Comparison of ENCODE assay signal across 14 mouse cellular contexts in the genomic region with DNA sequence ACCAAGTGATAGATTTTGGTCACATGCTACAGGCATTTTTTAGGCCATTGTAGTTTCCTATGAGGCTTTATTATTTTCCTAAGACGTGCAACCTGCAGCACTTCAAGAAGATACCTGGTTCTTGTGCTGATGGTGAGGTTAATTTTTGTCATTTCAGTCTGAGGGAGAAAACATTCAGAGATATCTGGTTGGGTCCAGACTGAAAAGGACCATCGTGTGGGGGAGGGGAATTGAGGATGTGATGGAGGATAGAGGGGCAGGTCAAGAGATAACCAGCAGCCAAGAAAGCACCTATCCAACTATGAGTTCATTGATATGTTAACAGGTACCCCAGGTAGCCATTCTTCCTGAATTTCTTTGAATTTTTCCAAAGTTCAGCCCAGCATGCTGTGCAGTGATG. TPM values are rescaled to one million over a fixed set of nuclear protein-coding genes. Genes with fewer than 3 reads are reported as not detected.
"Had no signal": no experiment of that assay in that cellular context is flagged by ENCODE, and none has a peak within 500 bp of the region (broad histone marks: within the 10 kb centered on the region; RNA-seq: fewer than 3 reads in every experiment).

No protein-coding gene starts in this region.

RNA-seq across cellular contexts. Expression of gene Zfp985, which starts 1.3 kb away (rescaled TPM):
- total RNA-seq: left cerebral cortex, postnatal 25 days; left cerebral cortex, postnatal 36 days; left cerebral cortex, postnatal 4 days; liver, adult 2 months; monocyte, adult 5-6 weeks had no signal
- polyA plus RNA-seq: limb, embryonic 15.5 days; liver, adult 2 months; liver, embryonic 16.5 days; lung, adult 2 months; macrophage; midbrain, embryonic 14.5 days; midbrain, embryonic 15.5 days; neural tube, embryonic 12.5 days had no signal

RNA-seq across cellular contexts. Expression of gene Gm16503, which starts 14.3 kb away (rescaled TPM):
- total RNA-seq: liver, adult 2 months; megakaryocyte, adult 5-6 weeks; monocyte, adult 5-6 weeks had no signal
- polyA plus RNA-seq: liver, adult 2 months; macrophage; myocyte had no signal
